Mouse (Mus musculus) neural tube, embryonic 15.5 days (tissue): Measurements from ENCODE around the gene Mtfr1l. TPM values are rescaled to one million over a fixed set of nuclear protein-coding genes. Genes with fewer than 3 reads are reported as not detected.
"Not testable (repeated sequence)": the region's sequence is repeated elsewhere in the genome, so short reads cannot be mapped to it uniquely, and the experiment has no call there.

Experiments used
- ATAC-seq: fragments of 200-750 bp; cut with Nextera tagmentation; 2 replicates; pipeline ENCODE4 v1.8.0; 2017; ENCODE audit warnings: mild to moderate bottlenecking, moderate TSS enrichment, moderate library complexity; ENCODE audit not compliant: low FRiP score
- H3K27ac ChIP-seq: fragments of 300-500 bp; sonication (generic); replicated peaks from 2 replicates; pipeline ENCODE4 v1.5.1; 2015; ENCODE audit warnings: mild to moderate bottlenecking, inconsistent platforms
- H3K27me3 ChIP-seq: fragments of 300-500 bp; sonication (generic); replicated peaks from 2 replicates; pipeline ENCODE4 v1.6.1; 2015; ENCODE audit warnings: inconsistent platforms
- H3K36me3 ChIP-seq: fragments of 300-500 bp; sonication (generic); 2 replicates; pipeline ENCODE4 v1.6.1; 2015; ENCODE audit warnings: inconsistent platforms
- H3K4me1 ChIP-seq: fragments of 300-500 bp; sonication (generic); 2 replicates; pipeline ENCODE4 v1.6.1; 2015; ENCODE audit warnings: inconsistent platforms
- H3K4me2 ChIP-seq: fragments of 300-500 bp; sonication (generic); 2 replicates; pipeline ENCODE4 v1.6.1; 2015; ENCODE audit warnings: inconsistent platforms, mild to moderate bottlenecking, moderate library complexity
- H3K4me3 ChIP-seq: fragments of 300-500 bp; sonication (generic); replicated peaks from 2 replicates; pipeline ENCODE4 v1.5.1; 2015; ENCODE audit warnings: mild to moderate bottlenecking, inconsistent platforms
- H3K9ac ChIP-seq: fragments of 300-500 bp; sonication (generic); replicated peaks from 2 replicates; pipeline ENCODE4 v1.6.1; 2015; ENCODE audit warnings: mild to moderate bottlenecking, inconsistent platforms
- H3K9me3 ChIP-seq: fragments of 300-500 bp; sonication (generic); replicated peaks from 2 replicates; pipeline ENCODE4 v1.6.1; 2016; ENCODE audit warnings: inconsistent platforms
- WGBS: fragments of 180-500 bp; shearing (Covaris S2); methylation state at CpG from one replicate; pipeline ENCODE4 v1.1.7; 2015; ENCODE audit warnings: mixed read lengths; 5-methylcytosine and 5-hydroxymethylcytosine counted together
- polyA plus RNA-seq: library from polyadenylated mRNA; unstranded; fragments of >200 nt; fragmentation: Nextera tagmentation; extraction: Ambion mirVana; gene quantifications from 2 replicates; pipeline ENCODE4 v1.2.1, GENCODE M21; 2015

Mtfr1l gene
- polyA plus RNA-seq, 1 experiment from 2014 or later = 177 TPM

DNA sequence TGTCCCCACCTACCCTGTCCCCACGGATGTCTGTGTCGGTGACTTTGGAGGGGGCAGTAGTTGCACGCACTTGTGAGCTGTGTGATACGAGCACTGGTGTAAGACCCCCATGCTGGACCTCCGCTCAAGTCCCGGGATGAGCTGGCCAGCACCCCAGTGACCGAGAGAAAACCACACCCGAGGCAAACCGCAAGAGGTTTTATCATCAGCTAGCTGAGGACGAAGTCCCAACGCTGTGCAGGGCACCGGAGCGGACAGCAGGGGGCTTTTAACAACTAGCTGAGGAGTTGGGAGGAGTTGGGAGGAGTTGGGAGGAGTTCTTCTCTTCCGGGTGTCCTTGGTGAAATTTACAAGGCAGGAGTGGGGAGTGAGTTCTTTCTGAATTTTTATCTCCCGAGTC, 22.4 kb downstream of the Mtfr1l start:
- H3K36me3 ChIP-seq = peaks cover 6% of the 10 kb centered on the region
- H3K4me1 ChIP-seq = peaks cover 13% of the 10 kb centered on the region
- no peaks in the 10 kb centered on the region for H3K9me3 ChIP-seq
- H3K9ac ChIP-seq = no peak overlapping the region
- peak overlapping the region; percentile 43 for H3K4me2 ChIP-seq
- 15% methylated on average over 15 of the region's 15 CpGs for WGBS
- no peak for ATAC-seq
- no peaks in the 10 kb centered on the region for H3K27me3 ChIP-seq
- no peak overlapping the region for H3K4me3 ChIP-seq
- no peak overlapping the region for H3K27ac ChIP-seq

DNA sequence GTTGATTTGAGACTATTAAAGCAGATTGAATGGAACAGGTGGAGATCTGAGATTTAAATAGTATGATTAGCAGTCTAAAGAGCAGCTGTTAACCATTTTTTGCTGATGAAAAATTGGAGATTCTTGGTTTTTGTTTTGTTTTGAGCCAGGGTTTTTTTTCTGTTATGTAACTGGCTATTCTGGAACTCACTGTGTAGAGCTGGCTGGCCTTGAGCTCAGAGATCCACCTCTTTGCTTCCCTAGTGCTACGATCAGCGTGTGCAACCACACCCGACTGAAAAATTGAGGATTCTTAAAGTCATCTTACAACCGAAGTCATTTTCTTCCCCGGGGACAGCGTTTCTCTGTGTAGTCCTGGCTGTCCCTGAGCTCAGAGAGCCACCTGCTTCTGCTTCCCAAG, 23.5 kb downstream of the Mtfr1l start:
- no peak for ATAC-seq
- Histone ChIP-seq H3K4me3 (no peak overlapping the region), H3K4me2 (peak overlapping the region; percentile 98), H3K4me1 (peaks cover 13% of the 10 kb centered on the region), H3K9me3 (no peaks in the 10 kb centered on the region), H3K9ac (no peak overlapping the region), H3K36me3 (peaks cover 17% of the 10 kb centered on the region), H3K27me3 (no peaks in the 10 kb centered on the region), H3K27ac (no peak overlapping the region)
- WGBS = 77% methylated on average over 6 of the region's 6 CpGs

DNA sequence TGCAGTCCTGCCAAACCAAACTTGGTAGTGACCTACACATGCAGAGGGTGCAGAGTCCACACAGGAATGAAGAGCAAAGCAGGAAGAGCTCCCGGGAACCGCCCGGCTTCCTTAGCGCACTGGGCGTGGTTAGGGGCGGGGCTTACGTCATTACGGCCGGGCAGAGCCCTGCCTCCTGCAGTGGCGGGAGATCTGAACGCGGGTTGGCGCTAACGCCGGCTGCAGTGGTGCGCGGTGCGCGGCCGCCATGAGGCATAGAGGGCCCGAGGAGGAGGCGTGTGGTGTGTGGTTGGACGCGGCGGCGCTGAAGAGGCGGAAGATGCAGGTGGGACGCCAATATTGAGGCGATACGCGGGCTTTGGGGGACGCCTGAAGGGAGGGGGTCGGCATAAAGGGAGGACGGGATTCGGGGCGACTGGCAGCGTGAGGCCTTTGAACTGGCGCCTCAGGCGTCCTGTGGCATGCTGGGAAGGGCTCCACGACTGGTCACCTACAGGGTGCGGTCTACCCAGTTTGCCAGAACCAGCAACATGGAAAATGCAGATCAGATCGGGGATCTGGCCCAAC, 24.3 kb downstream of the Mtfr1l start, which contains the start of gene Aunip:
Gene Aunip (plus strand): TSS at position 155 of the 567 bp plus-strand sequence.
- H3K9ac ChIP-seq = peak within 1 kb of the TSS; percentile 43
- under 1% methylated on average over 42 of the region's 42 CpGs for WGBS
- peaks cover 13% of the 10 kb centered on the region for H3K4me1 ChIP-seq
- H3K4me2 ChIP-seq = peak within 1 kb of the TSS; percentile 98
- H3K36me3 ChIP-seq = peaks cover 18% of the 10 kb centered on the region
- H3K9me3 ChIP-seq = no peaks in the 10 kb centered on the region
- no peaks in the 10 kb centered on the region for H3K27me3 ChIP-seq
- ATAC-seq = peak; percentile 95
- no peak within 1 kb of the TSS for H3K27ac ChIP-seq
- peak within 1 kb of the TSS; percentile 53 for H3K4me3 ChIP-seq

DNA sequence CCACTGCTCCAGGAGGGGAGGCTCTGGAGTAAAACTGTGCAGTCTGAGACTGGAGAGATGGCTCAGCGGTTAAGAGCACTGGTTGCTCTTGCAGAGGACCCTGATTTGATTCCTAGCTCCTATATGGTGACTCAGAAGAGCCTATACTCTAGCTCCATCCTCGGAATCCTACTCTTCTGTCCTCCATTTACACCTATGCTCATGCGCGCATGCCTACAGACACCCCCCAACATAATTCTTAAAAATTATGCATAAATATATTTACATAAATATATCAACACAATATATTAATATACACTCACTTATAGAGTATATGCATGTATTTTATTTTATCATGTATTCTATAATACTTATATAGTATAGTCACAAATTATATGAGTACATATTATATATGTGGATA, 24.8 kb downstream of the Mtfr1l start:
- H3K27ac ChIP-seq = no peak overlapping the region
- peaks cover 18% of the 10 kb centered on the region for H3K36me3 ChIP-seq
- ATAC-seq = 0 out of 2 replicates have a peak, but pooled peaks have one; percentile 39
- H3K4me1 ChIP-seq = peaks cover 13% of the 10 kb centered on the region
- H3K4me2 ChIP-seq = peak overlapping the region; percentile 98
- H3K9me3 ChIP-seq = no peaks in the 10 kb centered on the region
- H3K27me3 ChIP-seq = no peaks in the 10 kb centered on the region
- H3K4me3 ChIP-seq = peak overlapping the region; percentile 53; the same call in 1 of the 2 replicates
- no peak overlapping the region for H3K9ac ChIP-seq
- WGBS = 82% methylated on average over 4 of the region's 4 CpGs

DNA sequence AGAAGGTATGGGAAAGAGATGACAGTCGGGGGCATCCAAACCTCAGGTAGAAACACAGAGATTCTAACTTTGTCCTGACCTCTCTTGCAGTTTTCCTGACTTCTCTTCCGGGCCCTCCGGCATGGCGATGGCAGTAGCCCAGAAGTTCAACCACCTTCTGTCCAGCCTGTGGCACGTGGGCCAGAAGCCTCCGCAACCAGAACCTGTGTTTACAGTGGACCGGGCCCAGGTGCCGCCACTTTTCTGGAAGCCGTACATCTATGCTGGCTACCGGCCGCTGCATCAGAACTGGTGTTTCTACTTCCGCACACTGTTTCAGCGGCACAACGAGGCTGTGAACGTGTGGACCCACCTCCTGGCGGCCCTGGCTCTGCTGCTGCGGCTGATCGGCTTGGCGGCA, 28.5 kb downstream of the Mtfr1l start:
- 92% methylated on average over 19 of the region's 19 CpGs for WGBS
- H3K4me2 ChIP-seq = no peak overlapping the region
- ATAC-seq = no peak
- H3K27me3 ChIP-seq = no peaks in the 10 kb centered on the region
- H3K4me1 ChIP-seq = peaks cover 8% of the 10 kb centered on the region
- no peak overlapping the region for H3K27ac ChIP-seq
- no peak overlapping the region for H3K4me3 ChIP-seq
- no peak overlapping the region for H3K9ac ChIP-seq
- H3K9me3 ChIP-seq = no peaks in the 10 kb centered on the region
- H3K36me3 ChIP-seq = peaks cover 18% of the 10 kb centered on the region

DNA sequence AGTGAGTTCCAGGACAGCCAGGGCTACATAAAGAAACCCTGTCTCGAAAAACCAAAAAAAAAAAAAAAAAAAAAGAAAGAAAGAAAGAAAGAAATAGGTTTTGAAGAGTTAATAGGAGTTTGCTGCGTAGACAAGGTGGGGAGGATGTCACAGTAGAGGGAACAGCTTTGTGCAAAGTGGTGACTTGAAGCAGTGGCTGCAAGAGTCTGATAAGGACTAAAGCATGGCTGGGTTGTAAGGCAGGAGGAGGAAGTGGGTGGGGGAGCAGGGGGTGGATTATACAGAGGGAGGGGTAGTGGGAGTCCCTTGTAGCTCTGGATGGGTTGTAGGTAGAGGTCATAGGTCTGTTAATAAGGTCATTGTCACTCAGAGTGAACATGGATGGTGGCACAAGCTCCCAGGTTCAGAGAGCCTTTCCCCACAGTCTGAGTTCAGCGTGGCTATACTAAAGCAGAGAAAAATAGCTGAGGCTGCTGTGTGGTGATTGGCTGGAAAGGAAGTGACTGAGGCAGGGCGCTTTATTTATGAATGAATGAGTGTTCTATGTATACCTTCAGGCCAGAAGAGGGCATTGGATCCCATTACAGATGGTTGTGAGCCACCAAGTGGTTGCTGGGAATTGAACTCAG, 29.1 kb downstream of the Mtfr1l start:
- 85% methylated on average over 3 of the region's 4 CpGs for WGBS
- Histone ChIP-seq H3K27me3 (no peaks in the 10 kb centered on the region), H3K9ac (no peak overlapping the region), H3K27ac (no peak overlapping the region), H3K4me3 (no peak overlapping the region), H3K4me1 (peaks cover 5% of the 10 kb centered on the region), H3K9me3 (no peaks in the 10 kb centered on the region), H3K36me3 (peaks cover 18% of the 10 kb centered on the region), H3K4me2 (no peak overlapping the region)
- no peak for ATAC-seq

DNA sequence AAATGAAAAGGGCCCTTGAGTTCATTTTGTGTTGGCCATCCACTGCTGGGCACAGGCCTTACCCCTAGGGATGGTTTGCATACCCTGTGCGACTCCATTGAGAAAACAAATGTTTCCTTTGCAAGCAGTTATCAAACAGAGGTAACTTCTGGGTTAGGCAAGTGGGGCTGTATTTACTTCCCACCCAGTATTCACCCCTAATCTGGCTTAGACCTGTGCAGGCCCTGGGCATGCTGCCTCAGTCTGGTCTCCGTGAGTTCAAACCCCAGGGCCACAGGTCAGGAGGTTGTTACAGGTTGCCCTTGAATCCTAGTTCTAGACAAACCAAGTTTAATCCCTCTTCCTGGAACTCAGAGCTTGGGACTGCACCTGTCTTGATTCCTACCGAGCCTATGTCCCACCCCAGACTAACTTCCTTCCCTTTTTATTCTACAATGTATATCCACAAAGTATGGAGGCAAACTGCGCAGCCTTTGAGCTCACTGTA, 29.8 kb downstream of the Mtfr1l start:
- Histone ChIP-seq H3K9ac (no peak overlapping the region), H3K4me3 (no peak overlapping the region), H3K27ac (no peak overlapping the region), H3K4me2 (no peak overlapping the region), H3K36me3 (peaks cover 18% of the 10 kb centered on the region), H3K27me3 (no peaks in the 10 kb centered on the region), H3K9me3 (no peaks in the 10 kb centered on the region), H3K4me1 (no peaks in the 10 kb centered on the region)
- WGBS = 91% methylated on average over 4 of the region's 4 CpGs
- no peak for ATAC-seq

DNA sequence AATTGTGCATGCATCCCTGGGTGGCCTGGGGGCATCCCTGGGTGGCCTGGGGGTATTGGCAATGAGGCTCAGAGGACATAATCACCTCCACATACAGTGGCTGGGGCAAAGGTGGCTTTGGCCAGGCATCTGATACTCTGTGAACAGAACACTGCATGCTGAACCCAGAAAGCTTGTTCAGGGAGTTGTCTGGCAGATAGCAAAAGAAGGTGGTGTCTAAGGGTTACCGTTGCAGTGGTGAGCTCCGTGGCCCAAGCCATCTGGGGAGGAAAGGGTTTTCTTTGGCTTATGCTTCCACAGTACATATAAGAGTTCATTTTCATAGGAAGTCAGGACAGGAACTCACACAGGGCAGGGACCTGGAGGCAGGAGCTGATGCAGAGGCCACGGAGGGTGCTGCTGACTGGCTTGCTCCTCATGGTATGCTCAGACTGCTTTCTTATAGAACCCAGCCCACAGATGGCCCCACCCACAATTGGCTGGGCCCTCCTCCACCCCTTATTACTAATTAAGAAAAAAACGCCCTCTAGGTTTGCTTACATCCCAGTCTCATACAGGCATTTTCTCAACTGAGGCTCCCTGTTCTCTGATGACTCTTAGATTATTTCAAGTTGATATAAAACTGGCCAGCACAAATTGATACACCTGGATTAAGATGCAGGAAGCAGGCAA, 31.4 kb downstream of the Mtfr1l start:
- WGBS = 82% methylated on average over 4 of the region's 4 CpGs

DNA sequence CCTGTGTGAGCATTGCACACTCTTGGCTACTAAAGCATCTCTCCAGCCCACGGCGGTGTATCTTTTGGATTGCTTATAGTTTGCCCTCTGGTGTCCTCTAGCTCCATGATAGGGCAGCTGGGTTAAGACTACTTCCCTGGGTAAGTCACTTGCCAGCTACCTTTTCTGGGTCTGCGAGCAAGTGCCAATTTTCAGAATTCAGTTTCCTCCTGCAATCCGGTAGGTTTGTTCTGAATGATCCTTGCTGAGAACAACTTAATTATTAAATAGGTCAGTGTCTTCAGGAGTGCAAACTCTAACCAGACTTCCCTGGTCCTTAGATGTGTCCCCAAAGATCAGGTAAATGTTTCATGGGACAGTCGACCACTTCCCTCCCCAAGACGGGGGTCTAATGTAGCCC, 34.1 kb downstream of the Mtfr1l start:
- WGBS = 97% methylated on average over 6 of the region's 6 CpGs
- ATAC-seq = no peak
- Histone ChIP-seq H3K4me3 (no peak overlapping the region), H3K27me3 (no peaks in the 10 kb centered on the region), H3K4me2 (no peak overlapping the region), H3K4me1 (peaks cover 22% of the 10 kb centered on the region), H3K9me3 (no peaks in the 10 kb centered on the region), H3K36me3 (no peaks in the 10 kb centered on the region), H3K9ac (no peak overlapping the region), H3K27ac (no peak overlapping the region)

More for the DNA sequence above, 31.4 kb downstream of the Mtfr1l start:
- Histone ChIP-seq H3K4me1 (no peaks in the 10 kb centered on the region), H3K9me3 (no peaks in the 10 kb centered on the region), H3K4me2 (no peak overlapping the region), H3K27me3 (no peaks in the 10 kb centered on the region), H3K4me3 (no peak overlapping the region), H3K27ac (no peak overlapping the region), H3K36me3 (peaks cover 18% of the 10 kb centered on the region), H3K9ac (no peak overlapping the region)
- no peak for ATAC-seq

DNA sequence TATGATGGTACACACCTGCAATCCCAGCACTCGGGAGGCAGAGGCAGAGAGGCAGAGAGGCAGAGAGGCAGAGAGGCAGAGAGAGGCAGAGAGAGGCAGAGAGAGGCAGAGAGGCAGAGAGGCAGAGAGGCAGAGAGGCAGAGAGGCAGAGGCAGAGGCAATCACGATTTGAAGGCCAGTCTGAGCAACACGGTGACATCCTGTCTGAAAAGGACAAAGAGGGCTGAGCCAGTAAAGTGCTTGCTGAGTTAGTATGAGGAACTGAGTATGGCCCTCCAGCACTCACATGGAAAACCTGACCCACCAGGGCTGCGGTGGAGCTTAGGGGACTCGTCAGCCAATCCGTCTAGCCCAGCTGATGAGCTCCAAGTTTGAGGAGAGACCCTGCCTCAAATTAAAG, 36.2 kb downstream of the Mtfr1l start:
- H3K27me3 ChIP-seq, ATAC-seq, H3K4me3 ChIP-seq, H3K36me3 ChIP-seq, H3K9me3 ChIP-seq, H3K9ac ChIP-seq: not testable (repeated sequence)
- Histone ChIP-seq H3K4me2 (peak overlapping the region; percentile 97; the same call in 1 of the 2 replicates), H3K27ac (peak overlapping the region; percentile 85; the same call in 1 of the 2 replicates), H3K4me1 (peaks cover 33% of the 10 kb centered on the region)
- WGBS = 84% methylated on average over 6 of the region's 6 CpGs

DNA sequence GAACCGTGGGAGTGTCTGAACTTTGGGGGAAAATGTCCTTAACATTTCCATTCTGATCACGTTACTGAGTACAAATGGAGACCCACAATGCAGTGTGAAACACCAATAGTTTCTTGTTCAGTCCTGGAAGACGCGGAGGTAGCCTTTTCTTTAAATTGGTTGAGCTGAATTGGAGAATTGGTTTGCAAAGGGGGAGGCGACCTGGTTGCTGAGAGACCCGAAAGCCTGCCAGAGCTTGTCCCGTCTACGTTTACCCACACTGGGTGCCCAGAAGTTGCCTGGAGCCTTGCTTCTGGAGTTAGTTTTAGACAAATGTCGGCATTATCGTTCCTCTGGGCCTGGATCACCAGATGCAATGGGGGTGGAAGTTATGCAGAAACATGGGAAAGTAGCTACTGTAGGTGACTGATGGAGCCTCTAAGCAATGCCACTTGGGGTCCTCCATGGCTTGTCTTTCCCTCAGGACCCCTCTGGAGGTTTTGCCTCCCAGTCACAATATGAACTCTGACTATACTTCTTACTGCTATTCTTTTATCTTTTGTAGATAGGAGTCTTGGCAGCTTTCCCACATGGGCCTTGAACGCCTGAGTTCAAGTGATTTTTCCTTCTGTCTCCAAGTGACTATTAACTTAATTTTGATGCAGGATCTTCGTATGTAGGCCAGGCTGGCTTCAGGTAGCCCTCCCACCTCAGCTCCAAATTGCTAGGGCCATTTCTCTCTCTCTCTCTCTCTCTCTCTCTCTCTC, 37.0 kb downstream of the Mtfr1l start:
- peaks cover 33% of the 10 kb centered on the region for H3K4me1 ChIP-seq
- peak overlapping the region; percentile 97 for H3K4me2 ChIP-seq
- H3K36me3 ChIP-seq = no peaks in the 10 kb centered on the region
- peak; percentile 13; the same call in 1 of the 2 replicates for ATAC-seq
- peak overlapping the region; percentile 61 for H3K4me3 ChIP-seq
- WGBS = 59% methylated on average over 12 of the region's 12 CpGs
- H3K9ac ChIP-seq = peak overlapping the region; percentile 74; the same call in 1 of the 2 replicates
- H3K9me3 ChIP-seq = no peaks in the 10 kb centered on the region
- no peaks in the 10 kb centered on the region for H3K27me3 ChIP-seq
- H3K27ac ChIP-seq = peak overlapping the region; percentile 85
